Mouse (Mus musculus) ES-Bruce4 (cell line): Measurements from ENCODE around the gene Chmp2b.

ENCODE experiments used
- CTCF ChIP-seq: IDR thresholded peaks from one replicate; pipeline ENCODE4 v1.8.1; 2011; ENCODE audit warnings: low read depth, low read length
- EP300 ChIP-seq: IDR thresholded peaks from 2 replicates; pipeline ENCODE4 v1.6.1; 2011; ENCODE audit warnings: low read depth, low read length; ENCODE audit not compliant: insufficient read depth
- POLR2A ChIP-seq: IDR thresholded peaks from one replicate; pipeline ENCODE4 v1.8.1; 2011; ENCODE audit warnings: low read length; ENCODE audit not compliant: insufficient read depth

- TF ChIP-seq CTCF = no peak
- TF ChIP-seq POLR2A = no peak
- no peak for TF ChIP-seq EP300
These were observed 8.3 kb downstream of the Chmp2b start for GRCm38 (mm10) chr16:65554267-65554666.
